Mouse (Mus musculus): ENCODE data around the gene Mast2. TPM values are rescaled to one million over a fixed set of nuclear protein-coding genes. Genes with fewer than 3 reads are reported as not detected.
A peak's percentile ranks its signal among the peaks of the same experiment; 100 is the strongest.

Gene Mast2
- polyA plus RNA-seq, 1 experiment from 2014 or later, result 12.1 TPM

DNA sequence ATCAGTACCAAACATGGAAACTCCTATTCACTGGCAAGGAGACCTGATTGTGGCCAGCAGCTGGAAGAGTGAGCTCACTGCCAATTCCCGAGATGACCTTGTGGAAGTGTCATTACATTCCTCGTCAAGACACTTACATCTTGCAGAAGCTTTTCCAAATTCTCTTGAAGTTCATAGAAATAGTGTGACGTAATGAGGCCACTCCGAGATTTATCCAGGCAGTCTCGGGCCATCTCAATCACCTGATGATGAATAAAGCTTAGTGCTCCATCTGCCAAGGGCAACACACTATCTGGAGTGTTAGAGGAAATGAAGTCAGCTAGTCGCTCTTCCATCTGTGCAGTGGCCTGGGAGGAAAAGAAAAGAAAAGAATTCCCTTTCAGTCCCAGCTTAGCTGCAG, 141.9 kb downstream of the Mast2 start:
- ATAC-seq (ENCODE audit: insufficient number of reproducible peaks, low FRiP score, low TSS enrichment, low read depth), result no peak
- Histone ChIP-seq H3K36me3 (peaks cover 59% of the 10 kb centered on the region), H3K4me2 (no peak overlapping the region), H3K4me1 (no peaks in the 10 kb centered on the region), H3K9ac (no peak overlapping the region), H3K4me3 (no peak overlapping the region), H3K27ac (no peak overlapping the region), H3K9me3 (no peaks in the 10 kb centered on the region), H3K27me3 (no peaks in the 10 kb centered on the region)
- 91% methylated on average over 6 of the region's 6 CpGs for WGBS

DNA sequence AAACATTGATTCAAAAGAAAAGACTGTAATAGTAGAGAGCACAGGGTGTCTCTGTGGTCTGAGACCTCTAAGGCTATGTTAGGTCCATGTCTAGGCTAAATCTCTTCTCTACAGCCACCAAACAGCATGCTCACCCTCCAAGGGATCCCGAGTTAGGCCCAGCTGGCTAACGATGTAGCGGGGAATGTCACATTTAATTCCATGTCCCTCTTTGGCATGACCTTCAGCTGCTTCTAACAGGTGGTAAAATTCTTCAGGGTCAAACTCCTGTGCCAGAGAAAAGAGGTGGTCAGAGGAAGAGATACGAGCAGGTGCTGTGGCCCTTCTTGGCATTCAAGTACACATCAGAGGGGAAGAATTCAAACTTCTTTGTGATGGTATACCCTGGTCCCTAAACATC, 146.4 kb downstream of the Mast2 start:
- Histone ChIP-seq H3K9ac (no peak overlapping the region), H3K4me3 (no peak overlapping the region), H3K27ac (no peak overlapping the region), H3K27me3 (no peaks in the 10 kb centered on the region), H3K9me3 (no peaks in the 10 kb centered on the region), H3K4me2 (no peak overlapping the region), H3K4me1 (no peaks in the 10 kb centered on the region), H3K36me3 (peaks cover 79% of the 10 kb centered on the region)
- ATAC-seq (ENCODE audit: insufficient number of reproducible peaks, low FRiP score, low TSS enrichment, low read depth), result no peak
- WGBS, result 89% methylated on average over 4 of the region's 4 CpGs

DNA sequence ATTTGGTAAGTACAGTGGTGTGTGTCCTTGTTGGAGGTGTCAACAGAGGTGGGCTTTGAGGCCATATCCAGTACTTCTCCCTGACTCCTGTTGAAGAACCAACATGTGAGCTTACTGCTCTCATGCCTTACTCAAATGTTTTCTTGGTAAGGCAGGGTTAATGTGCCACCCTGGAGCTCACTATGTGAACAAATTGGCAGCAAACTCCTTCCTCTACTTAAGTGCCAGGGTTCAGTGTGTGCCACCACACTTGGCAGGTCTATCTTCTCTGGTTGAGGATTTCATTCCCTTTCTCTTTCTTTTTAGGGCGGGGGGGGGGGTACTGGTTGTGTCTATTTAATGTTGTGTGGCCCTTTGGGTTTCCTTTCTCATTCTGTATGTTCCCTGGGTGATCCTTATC, 159.4 kb downstream of the Mast2 start:
- Histone ChIP-seq H3K27me3 (no peaks in the 10 kb centered on the region), H3K4me2 (no peak overlapping the region), H3K27ac (no peak overlapping the region), H3K9me3 (no peaks in the 10 kb centered on the region), H3K4me3 (no peak overlapping the region), H3K4me1 (no peaks in the 10 kb centered on the region), H3K9ac (no peak overlapping the region), H3K36me3 (peaks cover 44% of the 10 kb centered on the region)
- 23% methylated on average over 1 of the region's 1 CpGs for WGBS
- no peak for ATAC-seq (ENCODE audit: insufficient number of reproducible peaks, low FRiP score, low TSS enrichment, low read depth)

DNA sequence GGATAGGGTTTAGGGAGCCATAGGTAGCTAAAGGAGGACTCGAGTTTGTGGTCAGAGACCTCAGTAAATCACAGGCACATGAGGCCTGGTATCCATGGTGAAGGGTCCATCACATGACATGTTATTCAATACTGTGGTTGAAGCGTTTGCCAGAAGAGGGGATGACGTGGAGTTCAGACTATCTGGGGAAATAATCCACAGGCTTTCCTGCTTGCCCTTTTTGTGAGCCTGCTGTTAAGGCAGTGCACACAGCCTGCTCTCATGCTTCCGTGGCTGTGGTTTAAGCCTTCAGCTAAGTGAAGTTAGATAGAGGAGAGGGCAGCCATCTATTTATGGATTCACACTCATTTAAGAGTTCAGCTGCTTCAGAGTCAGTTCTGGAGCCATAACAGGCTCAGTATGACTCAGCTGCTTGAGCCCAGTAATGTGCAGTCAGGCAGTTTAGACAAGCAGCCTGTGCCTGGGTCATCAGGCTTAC, 163.1 kb downstream of the Mast2 start:
- WGBS, result 61% methylated on average over 4 of the region's 4 CpGs
- peak; percentile 55; the same call in 1 of the 2 replicates for ATAC-seq (ENCODE audit: insufficient number of reproducible peaks, low FRiP score, low TSS enrichment, low read depth)
- H3K4me3 ChIP-seq, result no peak overlapping the region
- H3K9ac ChIP-seq, result no peak overlapping the region
- peaks cover 15% of the 10 kb centered on the region; the same call in 1 of the 2 replicates for H3K36me3 ChIP-seq
- no peak overlapping the region for H3K4me2 ChIP-seq
- no peaks in the 10 kb centered on the region for H3K9me3 ChIP-seq
- no peaks in the 10 kb centered on the region for H3K27me3 ChIP-seq
- peak overlapping the region; percentile 38; the same call in 1 of the 2 replicates for H3K27ac ChIP-seq
- no peaks in the 10 kb centered on the region for H3K4me1 ChIP-seq

DNA sequence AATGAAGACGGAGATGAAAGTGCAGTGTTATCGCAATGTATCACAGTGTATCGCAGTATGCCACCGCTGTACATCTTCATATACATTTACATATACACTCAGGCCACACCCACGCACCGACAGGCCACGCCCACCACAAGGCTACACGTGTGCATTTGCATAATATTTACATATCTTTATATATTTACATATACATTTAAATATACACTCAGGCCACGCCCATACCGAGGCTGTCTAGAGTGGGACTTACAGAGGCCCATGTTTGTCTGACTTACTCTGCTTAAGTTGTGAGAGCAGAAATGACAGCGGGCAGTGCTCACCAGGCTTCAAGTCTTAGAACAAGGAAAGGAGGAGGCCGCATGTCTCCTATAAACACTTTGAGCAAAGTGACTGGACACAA, 170.7 kb downstream of the Mast2 start:
- Histone ChIP-seq H3K4me1 (no peaks in the 10 kb centered on the region), H3K27me3 (no peaks in the 10 kb centered on the region), H3K9me3 (no peaks in the 10 kb centered on the region), H3K4me2 (no peak overlapping the region), H3K27ac (no peak overlapping the region), H3K36me3 (peaks cover 31% of the 10 kb centered on the region), H3K4me3 (no peak overlapping the region), H3K9ac (no peak overlapping the region)
- no peak for ATAC-seq (ENCODE audit: insufficient number of reproducible peaks, low FRiP score, low TSS enrichment, low read depth)
- WGBS, result 86% methylated on average over 12 of the region's 12 CpGs

DNA sequence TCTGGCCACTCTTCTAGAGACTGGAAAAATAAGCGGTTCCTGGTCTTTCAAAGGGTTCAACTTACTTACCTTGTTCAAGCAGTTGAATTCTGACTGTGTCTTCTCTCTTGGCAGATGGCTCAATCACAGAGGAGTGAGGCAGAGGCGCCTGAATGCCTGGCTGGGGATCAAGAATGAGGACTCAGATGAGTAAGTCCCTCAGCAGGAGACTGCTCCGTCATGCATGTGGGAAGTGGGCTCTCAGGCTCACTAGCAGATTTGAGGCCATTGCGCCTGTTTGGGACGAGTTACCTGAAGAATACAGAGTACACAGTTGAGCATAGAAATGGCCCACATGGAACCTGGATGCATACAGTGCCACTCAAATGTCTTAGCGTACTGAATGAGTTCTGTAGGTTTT, 172.4 kb downstream of the Mast2 start:
- ATAC-seq (ENCODE audit: insufficient number of reproducible peaks, low FRiP score, low TSS enrichment, low read depth), result no peak
- WGBS, result 90% methylated on average over 6 of the region's 6 CpGs
- peaks cover 43% of the 10 kb centered on the region for H3K36me3 ChIP-seq

DNA sequence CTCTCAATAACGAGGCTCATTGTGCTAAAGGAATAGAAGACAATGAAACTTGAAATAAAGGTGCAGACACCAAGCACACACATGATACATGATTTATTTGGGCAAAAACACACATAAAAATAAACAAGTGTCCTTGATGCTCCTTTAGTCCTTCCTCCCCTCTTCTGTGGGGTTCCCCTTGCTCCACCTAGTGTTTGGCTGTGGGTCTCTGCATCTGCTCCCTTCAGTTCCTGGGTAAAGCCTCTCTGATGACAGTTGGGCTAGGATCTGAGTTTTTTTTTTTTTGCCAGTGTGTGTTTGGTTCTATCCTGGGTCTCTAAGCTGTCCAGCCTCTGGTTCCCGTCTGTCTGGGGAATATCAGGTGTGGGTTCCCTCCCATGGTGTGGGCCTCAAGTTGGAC, 181.8 kb downstream of the Mast2 start:
- no peak overlapping the region for H3K4me2 ChIP-seq
- H3K9ac ChIP-seq, result no peak overlapping the region
- WGBS, result 83% methylated on average over 2 of the region's 2 CpGs
- H3K27me3 ChIP-seq, result no peaks in the 10 kb centered on the region
- no peak overlapping the region for H3K27ac ChIP-seq
- no peaks in the 10 kb centered on the region for H3K4me1 ChIP-seq
- H3K9me3 ChIP-seq, result no peaks in the 10 kb centered on the region
- no peak for ATAC-seq (ENCODE audit: insufficient number of reproducible peaks, low FRiP score, low TSS enrichment, low read depth)
- H3K4me3 ChIP-seq, result no peak overlapping the region
- H3K36me3 ChIP-seq, result peaks cover 13% of the 10 kb centered on the region; the same call in 1 of the 2 replicates

More for the DNA sequence above, 172.4 kb downstream of the Mast2 start:
- Histone ChIP-seq H3K4me3 (no peak overlapping the region), H3K4me2 (no peak overlapping the region), H3K27ac (no peak overlapping the region), H3K4me1 (no peaks in the 10 kb centered on the region), H3K9ac (no peak overlapping the region), H3K27me3 (no peaks in the 10 kb centered on the region), H3K9me3 (no peaks in the 10 kb centered on the region)

DNA sequence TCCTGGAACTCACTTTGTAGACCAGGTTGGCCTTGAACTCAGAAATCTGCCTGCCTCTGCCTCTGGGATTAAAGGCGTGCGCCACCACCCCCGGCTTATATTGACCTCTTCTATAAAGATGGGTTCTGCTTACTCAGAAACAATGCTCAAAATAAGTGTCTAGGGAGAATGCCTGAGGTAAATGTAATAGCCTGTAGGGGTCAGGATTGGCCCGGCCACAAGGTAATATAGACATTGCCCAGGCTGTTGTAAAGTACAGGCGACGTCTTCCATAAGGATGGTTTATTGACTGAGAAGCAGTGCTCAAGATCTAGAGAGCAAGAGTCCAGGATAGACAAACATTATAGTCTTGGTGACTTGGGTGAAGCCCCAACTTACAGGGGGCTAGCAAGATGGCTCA, 195.8 kb downstream of the Mast2 start:
- ATAC-seq (ENCODE audit: insufficient number of reproducible peaks, low FRiP score, low TSS enrichment, low read depth), result no peak
- H3K4me3 ChIP-seq, result no peak overlapping the region
- no peaks in the 10 kb centered on the region for H3K27me3 ChIP-seq
- H3K27ac ChIP-seq, result no peak overlapping the region
- H3K4me2 ChIP-seq, result no peak overlapping the region
- WGBS, result 92% methylated on average over 6 of the region's 6 CpGs
- H3K9me3 ChIP-seq, result no peaks in the 10 kb centered on the region
- H3K9ac ChIP-seq, result no peak overlapping the region
- no peaks in the 10 kb centered on the region for H3K4me1 ChIP-seq
- peaks cover 18% of the 10 kb centered on the region for H3K36me3 ChIP-seq

Other genes with a start within 250 kb of the Mast2 start
- 10.2 and 11.8 TPM in 2 replicates for gene Pik3r3, start 242.6 kb downstream of the Mast2 start, polyA plus RNA-seq (2015; fragmentation: Nextera tagmentation; extraction: Ambion mirVana)
- 13.1 and 13.2 TPM in 2 replicates for gene Ipp, start 43.4 kb upstream of the Mast2 start, polyA plus RNA-seq (2015; fragmentation: Nextera tagmentation; extraction: Ambion mirVana)
- 20.9 and 22.2 TPM in 2 replicates for gene Tmem69, start 91.8 kb upstream of the Mast2 start, polyA plus RNA-seq (2015; fragmentation: Nextera tagmentation; extraction: Ambion mirVana)
- 26.0 and 30.2 TPM in 2 replicates for gene Gpbp1l1, start 93.5 kb upstream of the Mast2 start, polyA plus RNA-seq (2015; fragmentation: Nextera tagmentation; extraction: Ambion mirVana)
- 2.5 and 3.6 TPM in 2 replicates for gene Ccdc17, start 132.5 kb upstream of the Mast2 start, polyA plus RNA-seq (2015; fragmentation: Nextera tagmentation; extraction: Ambion mirVana)
- 102 and 107 TPM in 2 replicates for gene Nasp, start 163.8 kb upstream of the Mast2 start, polyA plus RNA-seq (2015; fragmentation: Nextera tagmentation; extraction: Ambion mirVana)
- 780 and 816 TPM in 2 replicates for gene Akr1a1, start 187.5 kb upstream of the Mast2 start, polyA plus RNA-seq (2015; fragmentation: Nextera tagmentation; extraction: Ambion mirVana)
- gene Prdx1, start 221.4 kb upstream of the Mast2 start, polyA plus RNA-seq (2015; fragmentation: Nextera tagmentation; extraction: Ambion mirVana), result 1,116 and 1,127 TPM in 2 replicates
- 19.6 and 21.4 TPM in 2 replicates for gene Mmachc, start 244.2 kb upstream of the Mast2 start, polyA plus RNA-seq (2015; fragmentation: Nextera tagmentation; extraction: Ambion mirVana)
- gene Ccdc163, start 244.3 kb upstream of the Mast2 start, polyA plus RNA-seq (2015; fragmentation: Nextera tagmentation; extraction: Ambion mirVana), result 18.8 and 20.7 TPM in 2 replicates

Measured in limb, embryonic 15.5 days (tissue).